Mouse (Mus musculus) adrenal gland, postnatal 14 days (tissue): ENCODE measurements around the gene Lyg1. TPM values are rescaled to one million over a fixed set of nuclear protein-coding genes. Genes with fewer than 3 reads are reported as not detected.
A peak's percentile ranks its signal among the peaks of the same experiment; 100 is the strongest.

Experiments used
- DNase-seq: peaks from one replicate; pipeline ENCODE4 v3.0.0; 2021; ENCODE audit warnings: mixed read lengths
- long read RNA-seq, 2 experiments: library from polyadenylated mRNA; stranded (forward); transcript quantifications; one replicate each; pipeline ENCODE4 v2.0.0; 2021
- total RNA-seq: library from RNA; stranded (reverse); gene quantifications from 2 replicates; pipeline ENCODE4 v1.2.3, GENCODE M21; 2021

The Lyg1 gene
- total RNA-seq: not detected in 2 replicates
- long read RNA-seq, experiment 1: 0 reads
- long read RNA-seq, experiment 2: 0 reads

DNA sequence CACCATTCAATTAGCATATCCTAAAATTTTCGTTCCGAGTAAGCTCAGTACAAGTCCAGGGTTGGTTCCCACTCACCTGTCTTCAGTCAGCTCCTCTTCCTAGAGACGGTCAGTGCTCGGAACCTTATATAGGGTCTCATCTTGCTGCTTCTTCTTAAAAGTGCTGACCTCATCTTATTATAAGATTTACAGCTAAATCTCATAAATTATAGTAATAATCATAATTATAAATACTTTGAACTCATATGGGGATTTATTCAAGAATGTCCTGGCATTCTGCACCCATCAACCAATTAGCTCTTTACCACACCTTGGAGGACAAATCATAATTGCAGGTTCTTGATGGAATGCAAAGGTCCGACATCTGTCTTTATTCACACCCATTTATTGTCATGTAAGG, at the start of gene Lyg1:
TSS of gene Lyg1 (minus strand) at position 101 of the 400 bp plus-strand sequence.
- no peak for DNase-seq

DNA sequence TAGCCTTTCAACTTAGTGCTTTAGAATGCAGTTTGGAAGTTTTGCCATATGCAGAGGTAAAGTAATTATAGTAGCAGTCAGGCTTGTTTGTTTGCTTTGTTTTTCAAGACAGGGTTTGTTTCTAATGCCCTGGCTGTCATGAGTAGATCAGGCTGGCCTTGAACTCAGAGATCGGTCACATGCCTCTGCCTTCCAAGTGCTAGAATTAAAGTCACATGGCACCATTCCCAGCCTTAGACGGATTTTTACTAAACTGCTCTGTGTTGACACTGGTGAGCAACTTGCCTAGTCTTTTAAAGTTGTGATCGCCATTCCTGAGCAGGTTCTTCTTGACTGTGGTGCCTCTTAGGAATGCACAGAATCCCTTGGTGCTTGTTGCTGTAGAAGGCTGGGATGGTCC, 49.2 kb upstream of the Lyg1 start:
- DNase-seq: peak; percentile 60

DNA sequence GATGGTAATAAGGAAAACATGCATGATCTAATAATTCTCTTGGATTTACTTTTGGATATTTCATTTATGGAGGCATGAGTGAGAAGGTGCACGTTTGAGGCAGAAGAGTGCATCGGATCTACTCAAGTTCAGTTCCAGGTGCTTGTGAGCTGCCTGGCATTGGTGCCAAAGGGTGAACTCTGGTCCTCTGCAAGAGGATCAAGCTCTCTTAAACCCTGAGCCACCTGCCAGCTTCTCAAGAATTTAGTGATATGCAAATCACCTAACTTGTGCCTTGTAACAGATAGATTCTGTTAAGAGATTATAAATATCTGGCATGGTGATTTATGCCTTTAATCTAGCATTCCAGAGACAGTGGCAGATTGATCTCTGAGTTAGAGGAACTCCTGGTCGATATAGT, 45.5 kb upstream of the Lyg1 start:
- no peak for DNase-seq

DNA sequence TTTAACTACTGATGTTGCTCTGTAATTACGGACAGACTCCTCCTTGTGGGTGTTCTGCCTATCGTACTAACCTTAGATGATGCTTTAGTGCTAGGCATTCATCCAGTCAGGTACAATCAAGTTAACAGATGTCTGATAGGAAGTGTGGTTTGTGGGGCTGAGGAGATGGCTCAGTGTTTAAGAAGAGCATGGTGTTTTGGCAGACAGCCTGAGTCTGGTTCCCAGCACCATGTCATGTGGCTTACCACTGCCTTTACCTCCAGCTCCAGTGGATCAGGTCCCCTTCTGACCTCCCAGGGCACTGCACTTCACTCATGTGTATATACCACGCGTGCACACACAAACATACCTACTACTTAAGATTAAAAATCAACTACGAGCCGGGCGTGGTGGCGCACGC, 44.4 kb upstream of the Lyg1 start:
- DNase-seq: no peak

DNA sequence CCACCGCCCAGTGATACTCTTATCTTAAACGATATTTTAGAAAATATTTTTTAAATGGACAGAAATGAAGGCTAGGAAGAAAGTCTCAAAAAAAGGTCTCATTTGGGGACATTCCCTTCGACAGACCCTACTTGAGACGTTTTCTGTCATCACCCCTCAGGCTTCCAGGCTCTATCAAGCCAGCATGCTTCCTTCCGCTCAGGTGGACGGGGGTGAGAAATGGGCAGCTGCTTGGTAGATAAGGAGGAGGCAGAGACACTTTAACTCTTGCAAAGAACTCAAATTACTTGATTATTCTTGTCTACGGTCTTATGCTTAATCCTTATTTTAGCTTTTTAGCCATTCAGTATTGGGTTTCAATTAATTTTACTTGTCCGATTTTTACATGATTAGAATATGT, 43.3 kb upstream of the Lyg1 start:
- DNase-seq: no peak

DNA sequence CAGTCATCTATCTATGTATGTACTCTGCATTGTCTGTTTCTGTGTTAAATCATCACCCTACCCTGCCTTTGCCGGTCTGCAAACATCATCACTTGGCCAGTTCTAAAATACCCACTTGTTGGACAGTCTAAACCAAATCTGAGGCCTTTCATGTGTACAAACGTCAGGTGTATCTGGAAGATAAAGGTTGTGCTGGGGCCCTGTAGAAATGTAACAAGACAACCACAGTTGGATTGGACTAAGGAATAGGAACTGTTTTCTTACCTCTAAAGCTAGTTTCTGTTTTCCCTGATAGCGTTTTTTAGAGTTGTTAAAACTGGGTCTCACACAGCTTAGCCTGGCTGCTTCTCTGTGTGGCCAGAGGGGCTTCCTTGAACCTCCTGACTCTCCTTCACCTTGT, 42.0 kb upstream of the Lyg1 start:
- DNase-seq: no peak

DNA sequence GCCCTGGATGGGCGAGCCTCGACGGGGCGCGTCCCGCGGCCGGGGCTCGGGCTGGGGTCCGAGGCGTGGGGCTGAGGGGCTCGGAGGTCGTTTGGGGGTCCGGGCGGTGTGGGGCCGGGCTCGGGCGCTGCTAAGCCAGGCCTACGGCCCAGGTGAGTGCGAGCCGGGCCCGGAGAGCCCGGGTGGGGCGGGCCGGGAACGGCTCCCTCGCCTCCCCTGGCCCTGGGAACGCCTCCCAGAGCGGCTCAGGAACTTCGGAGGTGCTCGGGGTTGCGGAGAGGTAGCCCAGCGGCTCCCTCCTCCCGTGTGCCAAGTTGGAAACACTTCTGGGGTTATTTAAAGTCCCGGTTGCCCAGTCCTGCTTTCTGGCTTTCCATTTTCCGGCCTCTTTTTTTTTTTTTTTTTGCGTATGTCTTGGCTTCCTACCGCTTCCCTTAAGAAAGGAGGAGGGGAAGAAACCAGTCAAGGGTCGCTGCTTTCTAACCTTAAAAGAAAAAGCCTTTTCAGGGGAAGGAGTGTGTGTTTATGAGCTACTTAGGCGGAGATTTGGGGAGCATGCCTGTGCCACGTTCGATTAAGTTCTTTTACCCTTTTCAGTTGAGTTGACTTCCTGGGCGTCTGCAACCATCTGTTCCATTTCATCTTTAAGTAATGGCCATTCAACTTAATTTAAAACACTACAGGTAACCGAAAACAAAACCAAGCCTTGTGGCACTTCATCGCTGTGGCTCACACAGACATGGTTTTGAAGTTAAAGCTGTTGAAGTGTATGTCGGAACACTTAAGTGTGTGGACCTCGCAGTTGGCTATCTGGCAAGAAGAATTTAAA, 41.0 kb upstream of the Lyg1 start:
- peak; percentile 55 for DNase-seq

DNA sequence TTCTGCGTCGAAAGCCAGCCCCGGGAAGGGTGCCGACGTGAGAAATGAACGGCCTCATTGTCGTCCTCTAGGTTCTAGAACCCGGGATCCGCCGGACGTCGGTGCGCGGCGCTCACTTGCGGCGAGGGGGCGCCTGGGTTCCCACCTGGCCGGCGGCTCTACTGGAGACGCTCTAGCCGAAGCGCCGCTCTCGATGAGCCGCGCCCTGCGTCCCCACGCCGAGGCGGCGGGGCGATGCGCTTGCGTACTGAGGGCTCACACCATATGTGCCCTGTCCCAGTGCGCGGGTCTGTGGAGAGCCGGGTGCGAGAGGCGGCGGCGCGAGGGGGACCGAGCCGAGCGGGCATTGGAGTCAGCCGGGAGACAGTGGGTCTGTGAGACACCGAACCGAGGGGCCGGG, 40.3 kb upstream of the Lyg1 start, which contains the start of the genes Txndc9 and Eif5b:
TSS of gene Txndc9 (minus strand) at position 27 of the 400 bp plus-strand sequence.
TSS of gene Eif5b (plus strand) at position 144 of the 400 bp plus-strand sequence.
- peak; percentile 98 for DNase-seq

DNA sequence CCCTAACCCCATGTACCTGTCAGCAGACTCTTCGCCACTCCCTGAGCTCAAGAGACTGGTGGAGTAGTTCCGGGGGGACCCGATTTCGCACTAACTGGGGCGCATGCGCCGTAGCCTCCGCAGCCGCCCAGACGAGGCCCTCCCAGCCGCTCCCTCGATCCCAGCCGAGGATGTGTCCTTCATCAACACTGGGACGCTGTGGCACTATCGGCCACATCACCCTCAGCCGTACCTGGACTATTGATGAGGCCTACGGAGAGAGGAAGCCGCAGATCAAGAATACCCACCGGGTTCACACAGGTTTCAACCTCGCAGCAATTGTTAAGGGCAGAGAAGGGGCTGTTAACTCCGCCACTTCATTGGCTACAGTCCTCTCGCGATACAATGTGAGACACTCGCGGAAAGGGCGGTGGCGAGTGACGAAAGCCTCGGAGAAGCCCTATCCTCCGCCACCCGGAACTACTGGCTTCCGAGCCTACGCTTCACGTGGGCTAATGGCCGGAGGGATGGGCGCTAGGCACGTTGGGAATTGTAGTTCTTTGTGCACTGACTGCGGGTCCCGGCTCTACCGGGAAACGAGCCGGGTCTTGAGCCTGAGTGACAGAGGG, 39.4 kb upstream of the Lyg1 start:
- peak; percentile 98 for DNase-seq

DNA sequence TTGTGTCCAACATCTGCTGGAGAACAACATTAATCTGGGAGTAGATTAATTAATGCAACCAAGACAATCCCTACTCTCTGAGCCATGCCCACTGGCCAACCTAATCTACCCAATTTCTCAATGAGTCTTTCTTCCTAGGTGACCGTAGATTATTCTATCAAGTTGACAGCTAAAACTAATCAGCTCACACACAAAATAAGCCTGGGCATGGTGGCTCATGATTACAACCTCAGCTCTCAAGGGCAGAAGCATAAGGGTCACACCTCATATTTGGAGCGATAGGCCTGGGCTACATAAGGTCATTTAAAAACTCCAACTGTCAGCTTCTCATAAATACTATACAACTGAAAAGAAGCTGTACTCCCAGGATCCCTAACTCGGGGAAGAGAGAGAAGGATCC, 38.7 kb upstream of the Lyg1 start:
- DNase-seq: no peak

DNA sequence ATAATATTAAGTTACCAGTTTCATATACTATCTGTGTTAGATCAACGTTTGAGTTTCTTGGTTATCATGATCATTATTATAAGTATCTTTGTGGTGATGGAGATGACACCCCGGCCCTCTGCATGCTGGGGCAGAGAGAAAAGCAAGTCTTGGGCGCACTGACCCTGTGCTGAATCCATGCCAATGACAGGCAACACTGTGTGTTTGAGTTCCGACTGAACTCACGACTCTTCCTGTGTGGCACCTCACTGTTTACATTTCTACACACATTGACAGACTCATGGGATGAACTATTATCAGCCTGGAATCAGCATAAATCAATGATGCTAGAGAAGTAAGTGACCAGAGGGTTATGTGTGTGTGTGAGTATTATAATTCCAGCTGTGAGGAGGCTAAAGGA, 30.3 kb upstream of the Lyg1 start:
- DNase-seq: no peak

DNA sequence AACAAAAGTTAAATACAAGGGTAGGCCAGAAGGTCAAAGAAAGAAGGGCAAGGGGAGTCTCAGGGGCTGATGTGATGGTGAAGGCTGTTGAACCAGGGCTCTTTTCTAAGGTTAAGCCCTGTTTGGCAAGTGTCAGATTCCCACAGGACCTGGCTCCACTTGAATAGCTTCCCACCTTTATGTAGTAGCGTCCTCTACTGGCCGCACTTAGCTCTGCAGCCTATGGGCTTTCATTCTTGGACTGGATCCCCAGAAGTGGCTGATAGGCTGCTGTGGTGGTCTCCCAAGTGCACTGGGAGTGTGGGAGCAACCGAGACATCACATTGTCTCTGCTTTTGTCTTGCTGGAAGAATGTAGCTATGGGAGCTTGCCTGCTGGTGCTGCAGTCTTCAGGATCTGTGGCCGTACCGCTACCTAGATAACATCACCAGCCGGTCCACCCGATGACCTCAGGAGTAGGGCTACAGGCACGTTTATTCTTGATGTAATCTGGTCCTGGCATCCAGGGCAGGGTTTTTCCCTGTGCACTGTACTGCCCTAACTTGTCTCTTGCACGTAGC, 28.3 kb upstream of the Lyg1 start:
- DNase-seq: peak; percentile 80

DNA sequence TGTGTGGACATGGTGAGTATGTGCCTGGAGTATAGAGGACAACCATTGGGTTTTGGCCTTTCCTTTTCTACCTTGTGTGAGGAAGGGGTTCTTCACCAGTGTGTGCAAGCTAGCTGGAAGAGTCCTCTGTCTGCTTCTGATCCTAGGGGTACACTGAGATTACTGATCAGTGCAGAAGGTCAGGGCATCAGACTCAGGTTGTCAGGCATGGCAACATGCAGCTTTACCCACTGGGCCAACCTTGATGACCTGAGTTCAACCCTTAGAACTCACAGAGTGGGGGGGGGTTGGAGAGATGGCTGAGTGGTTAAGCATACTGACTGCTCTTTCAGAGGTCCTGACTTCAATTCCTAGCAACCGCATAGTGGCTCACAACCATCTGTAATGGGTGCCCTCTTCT, 26.8 kb upstream of the Lyg1 start:
- no peak for DNase-seq

DNA sequence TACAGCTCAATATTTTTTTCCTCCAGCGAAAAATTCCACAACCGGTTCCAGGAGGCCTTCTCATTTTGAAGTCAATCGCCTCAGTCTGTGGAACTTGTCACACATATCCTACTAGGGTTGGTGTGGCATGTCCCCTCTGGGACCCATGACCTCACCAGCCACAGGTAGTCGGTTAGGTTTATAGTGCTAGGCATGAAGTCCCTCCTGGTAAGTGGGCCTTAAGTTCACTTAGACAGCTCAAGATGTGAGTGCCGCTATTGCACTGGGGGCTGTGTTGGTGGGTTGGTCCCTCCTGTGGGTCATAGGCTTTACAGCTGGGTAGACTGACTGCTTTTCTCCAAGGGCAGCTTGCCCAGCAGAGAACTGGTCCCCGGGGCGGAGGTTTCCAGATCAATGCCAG, 19.7 kb upstream of the Lyg1 start:
- DNase-seq: no peak

DNA sequence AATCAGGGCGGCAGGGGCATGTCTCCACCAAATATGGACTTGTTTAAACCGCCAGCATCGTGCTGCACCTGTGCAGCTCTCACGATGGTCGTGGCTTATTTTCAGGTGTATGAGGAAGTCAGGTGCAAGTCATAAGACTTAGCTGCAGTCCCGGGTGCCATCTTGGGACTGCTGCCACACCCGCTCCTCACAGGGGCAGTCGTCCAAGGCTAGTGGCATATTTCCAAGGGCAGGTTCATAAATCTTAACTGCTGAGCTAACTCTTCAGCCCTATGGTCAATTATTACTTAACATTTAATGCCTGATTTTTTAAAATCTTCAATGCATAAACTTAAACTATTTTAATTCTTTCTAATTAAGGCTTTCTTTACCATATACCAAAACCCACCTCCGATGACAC, 19.1 kb upstream of the Lyg1 start:
- peak; percentile 79 for DNase-seq

DNA sequence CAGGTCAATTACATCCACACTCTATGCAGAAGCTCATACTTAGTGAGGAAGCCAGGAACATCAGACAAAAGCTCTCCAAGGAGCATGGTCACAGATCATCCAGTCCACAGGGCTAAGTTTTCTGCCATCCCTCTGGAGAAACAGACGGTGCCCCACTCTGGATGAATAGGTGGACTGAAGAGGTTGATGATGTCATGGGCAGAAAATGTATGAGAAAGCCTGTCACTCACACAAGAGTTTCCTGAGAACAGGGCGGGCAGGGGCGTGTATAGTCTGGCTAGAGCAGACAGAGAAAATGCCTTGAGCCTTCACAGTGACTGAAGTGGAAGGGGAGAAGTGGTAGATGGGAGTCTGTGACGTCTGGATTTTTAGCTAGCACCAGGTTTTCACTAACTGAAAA, 14.0 kb upstream of the Lyg1 start:
- no peak for DNase-seq

DNA sequence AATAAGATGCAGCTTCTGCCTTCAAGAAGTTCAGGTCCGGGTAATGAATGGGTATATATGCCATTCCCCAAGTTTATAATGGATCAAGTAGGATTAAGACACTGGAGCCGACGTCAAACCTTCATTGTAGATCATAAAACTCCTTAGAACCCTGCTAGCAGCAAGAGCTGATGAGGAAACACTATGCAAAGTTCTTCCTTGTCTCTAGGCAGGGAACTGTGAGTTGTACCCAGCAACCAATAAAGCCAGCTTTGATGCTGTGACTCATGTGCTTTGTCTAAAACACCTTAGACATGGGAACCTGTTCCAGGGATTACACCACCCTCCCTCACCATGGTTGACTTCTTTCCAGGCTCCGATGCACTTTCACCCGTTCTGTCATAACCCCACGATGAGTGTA, 11.2 kb upstream of the Lyg1 start:
- no peak for DNase-seq

DNA sequence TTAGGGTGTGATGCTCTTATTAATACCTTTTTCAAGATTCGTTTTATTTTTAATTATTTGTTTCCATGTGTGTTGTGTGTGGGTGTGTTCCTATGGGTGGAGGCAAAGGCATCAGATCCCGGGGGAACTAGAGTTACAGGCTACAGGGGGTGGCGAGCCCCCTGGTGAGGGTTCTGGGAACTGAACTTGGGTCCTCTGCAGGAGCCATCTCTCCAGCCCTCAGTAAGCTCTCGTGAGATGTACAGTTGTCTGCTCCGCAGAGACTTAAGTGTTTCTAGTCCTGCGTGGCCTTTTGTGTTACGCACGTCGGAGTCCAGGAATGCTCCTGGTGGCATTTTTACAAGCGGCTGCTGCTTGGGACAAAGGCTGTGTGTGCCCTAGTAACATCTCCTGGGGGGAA, 8.0 kb upstream of the Lyg1 start:
- no peak for DNase-seq

DNA sequence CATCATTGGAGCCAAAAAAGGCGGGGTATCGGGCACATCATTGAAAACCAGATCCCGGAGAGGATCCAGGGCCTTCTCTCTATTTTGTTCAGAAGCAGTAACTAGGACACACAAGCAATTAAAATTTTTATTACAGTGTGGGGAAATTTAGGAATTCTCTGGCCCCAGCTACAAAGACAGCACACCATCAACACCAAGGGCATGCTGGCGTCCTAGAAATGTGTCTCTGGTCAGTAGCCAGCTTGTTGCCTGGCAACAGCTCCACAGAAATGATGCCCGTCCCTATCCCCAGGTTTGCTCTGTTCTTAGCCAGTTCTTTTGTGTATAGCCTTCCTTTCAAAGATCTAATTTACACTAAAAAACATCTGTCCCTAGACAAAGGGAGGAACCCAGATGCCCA, 1.9 kb upstream of the Lyg1 start:
- peak; percentile 44 for DNase-seq

DNA sequence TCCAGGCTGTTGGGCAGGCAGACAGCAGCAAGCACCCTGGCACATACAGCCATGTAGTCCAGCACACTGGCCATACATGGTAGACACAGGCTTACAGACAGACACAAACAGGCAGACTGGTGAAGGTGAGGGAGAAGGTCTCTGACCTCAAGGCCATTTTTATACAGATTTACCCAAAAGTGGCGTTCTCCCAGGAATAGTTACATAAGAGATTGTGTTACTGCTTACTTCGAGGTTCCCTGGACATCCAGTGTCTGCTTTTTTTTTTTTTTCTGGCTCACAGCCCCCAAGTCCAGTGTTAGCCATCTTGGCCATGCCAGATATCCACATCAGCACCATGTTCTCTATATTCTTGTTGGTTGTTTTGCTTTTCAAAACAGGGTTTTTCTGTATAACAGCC, 957 bp upstream of the Lyg1 start:
- DNase-seq: no peak

DNA sequence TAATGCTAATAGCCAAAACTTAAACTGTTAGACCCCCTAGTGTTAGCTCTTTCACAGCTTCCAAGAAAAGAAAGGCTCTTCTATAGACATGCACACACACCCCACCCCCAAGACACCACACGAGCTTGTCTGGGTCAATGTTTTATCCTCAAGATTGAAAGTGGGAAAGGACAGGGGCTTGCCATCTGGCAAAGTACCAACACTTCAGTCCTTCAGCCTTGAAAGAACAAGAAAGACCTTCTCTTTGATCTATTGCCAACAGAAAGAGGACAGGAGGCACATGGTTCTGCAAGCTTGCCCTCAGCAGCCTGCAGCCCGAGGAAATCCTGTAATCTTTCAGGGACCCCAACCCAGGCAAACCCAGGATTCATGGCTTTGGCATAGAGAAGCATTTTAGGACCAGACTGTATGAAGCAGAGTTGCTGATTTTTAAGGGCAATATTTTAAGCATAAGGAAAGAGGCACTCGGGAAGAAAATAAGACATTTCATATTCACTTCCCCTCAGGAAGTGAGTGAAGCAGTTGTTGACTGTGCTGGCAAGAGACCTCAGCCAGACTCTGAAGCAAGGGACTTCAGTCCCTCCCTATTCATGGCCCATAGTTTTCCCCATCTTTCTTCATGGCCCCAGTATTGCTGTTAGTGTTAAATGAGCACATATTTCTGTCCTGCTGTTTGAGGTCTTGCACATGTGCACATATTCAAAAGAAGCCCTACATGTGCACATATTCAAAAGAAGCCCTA, 698 bp downstream of the Lyg1 start:
- DNase-seq: peak; percentile 75

DNA sequence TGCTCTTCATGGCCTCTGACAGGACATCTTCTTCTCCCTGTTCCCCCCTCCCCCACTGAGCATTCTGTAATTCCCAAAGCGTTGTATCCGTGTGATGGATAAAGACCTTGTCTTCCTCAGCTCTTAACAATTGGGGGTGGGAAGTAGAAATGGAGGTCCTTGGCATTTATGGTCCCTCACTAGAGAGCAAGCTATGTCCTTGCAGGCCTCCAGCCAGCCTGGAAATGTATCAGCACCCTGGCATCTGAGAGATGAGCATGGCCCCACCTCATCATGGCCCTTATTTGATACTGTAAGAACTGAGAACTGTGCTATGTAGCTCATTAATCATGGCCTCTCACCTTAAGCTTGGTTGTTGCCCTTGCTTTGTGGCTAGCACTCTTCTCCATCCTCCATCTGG, 2.3 kb downstream of the Lyg1 start:
- peak; percentile 40 for DNase-seq

DNA sequence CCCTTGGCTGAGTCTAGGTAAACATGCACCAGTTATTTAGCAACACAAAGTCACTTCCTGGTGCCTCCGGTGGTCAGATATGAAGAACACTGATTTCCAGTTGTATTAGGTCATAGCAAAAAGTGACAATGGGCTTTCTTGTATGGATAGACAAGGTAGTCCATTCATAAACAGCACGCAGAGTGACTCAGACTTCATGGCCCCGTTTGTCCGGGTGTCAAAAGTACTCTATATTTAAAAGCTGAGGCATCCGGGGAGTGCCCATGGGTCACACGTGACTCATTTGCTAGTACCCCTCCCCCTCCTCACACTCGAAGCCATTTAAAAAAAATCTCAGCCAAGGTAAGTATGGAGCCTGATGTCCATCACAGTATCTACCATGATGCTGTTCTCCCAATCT, 2.8 kb downstream of the Lyg1 start:
- DNase-seq: peak; percentile 16
